Mouse (Mus musculus): Measurements from ENCODE around the gene Olfr898. TPM values are rescaled to one million over a fixed set of nuclear protein-coding genes. Genes with fewer than 3 reads are reported as not detected.

Olfr898 gene
- total RNA-seq (2021), result not detected

DNA sequence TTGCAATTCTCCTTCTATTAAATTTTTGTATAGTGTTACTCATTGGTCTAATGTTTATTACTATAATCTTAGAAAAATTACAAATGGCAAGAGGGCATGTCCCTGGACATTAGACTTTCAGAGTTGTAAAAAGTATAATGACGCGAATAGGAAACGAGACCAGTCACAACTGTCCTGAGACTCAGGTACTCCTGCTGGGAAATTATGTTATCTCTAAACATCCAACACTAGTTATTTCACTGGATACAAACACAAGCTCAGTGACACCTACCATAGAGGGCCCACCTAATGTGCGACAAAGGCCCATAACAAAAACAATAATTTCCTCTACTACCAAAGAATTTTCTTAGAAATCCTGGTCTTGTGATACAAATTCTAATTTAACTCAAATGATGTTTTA is at the start of gene Olfr898:
TSS of gene Olfr898 (plus strand) at position 301 of the 400 bp plus-strand sequence.
- no peak for DNase-seq (ENCODE audit: low spot score)
- intact Hi-C loops (cut with DNase I), result no loop called here

- intact Hi-C loops (cut with DNase I), result no loop called here
- no peak for DNase-seq (ENCODE audit: low spot score)
Measured at GRCm38 (mm10) chr9:38328760-38329159, 19.5 kb upstream of the Olfr898 start, which contains the start of gene Olfr25. Olfr25 (plus strand) TSS chr9:38329060.

DNA sequence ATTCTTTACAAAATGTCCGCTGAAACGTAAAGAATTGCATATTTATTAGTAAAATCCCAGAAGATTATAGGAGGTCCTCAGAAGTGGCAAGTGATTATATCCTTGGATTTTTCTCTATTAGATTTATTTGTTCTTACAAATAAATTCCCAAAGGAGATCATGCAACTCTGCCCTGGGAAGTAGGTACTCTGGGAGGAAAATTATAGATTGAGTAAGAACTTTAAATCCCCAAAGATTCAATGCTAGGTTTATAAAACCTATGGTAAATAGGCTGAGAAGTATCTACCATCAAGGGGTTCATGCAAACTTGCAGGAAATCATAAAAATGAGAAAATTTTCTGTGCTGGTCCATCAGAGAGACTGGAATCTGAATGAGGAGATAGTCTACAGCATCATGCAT is 18.4 kb downstream of the Olfr898 start, which contains the start of gene Olfr250:
TSS of gene Olfr250 (plus strand) at position 301 of the 400 bp plus-strand sequence.
- intact Hi-C loops (cut with DNase I), result no loop called here

DNA sequence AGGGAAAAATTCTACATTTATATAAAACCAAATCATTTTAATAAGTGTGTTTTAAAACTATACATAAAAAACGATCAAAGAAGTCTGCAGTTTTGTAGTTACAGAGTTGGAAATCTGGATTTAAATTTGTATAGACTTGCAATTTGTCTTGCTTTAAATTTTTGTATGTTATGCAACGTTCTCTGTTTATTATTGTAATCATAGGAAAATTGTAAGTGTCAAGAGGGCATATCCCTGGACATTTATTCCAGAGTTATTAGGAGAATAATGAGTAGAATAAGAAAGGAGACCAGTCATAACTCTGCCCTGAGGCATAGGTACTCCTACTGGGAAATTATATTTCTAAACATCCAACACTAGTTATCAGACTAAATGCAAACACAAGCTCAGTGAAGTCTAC is 28.6 kb downstream of the Olfr898 start, which contains the start of gene Olfr251:
TSS of gene Olfr251 (plus strand) at position 301 of the 400 bp plus-strand sequence.
- intact Hi-C loops (cut with DNase I), result no loop called here
- no peak for DNase-seq (ENCODE audit: low spot score)

More for the DNA sequence above, 18.4 kb downstream of the Olfr898 start, which contains the start of gene Olfr250:
- DNase-seq (ENCODE audit: low spot score), result no peak

DNA sequence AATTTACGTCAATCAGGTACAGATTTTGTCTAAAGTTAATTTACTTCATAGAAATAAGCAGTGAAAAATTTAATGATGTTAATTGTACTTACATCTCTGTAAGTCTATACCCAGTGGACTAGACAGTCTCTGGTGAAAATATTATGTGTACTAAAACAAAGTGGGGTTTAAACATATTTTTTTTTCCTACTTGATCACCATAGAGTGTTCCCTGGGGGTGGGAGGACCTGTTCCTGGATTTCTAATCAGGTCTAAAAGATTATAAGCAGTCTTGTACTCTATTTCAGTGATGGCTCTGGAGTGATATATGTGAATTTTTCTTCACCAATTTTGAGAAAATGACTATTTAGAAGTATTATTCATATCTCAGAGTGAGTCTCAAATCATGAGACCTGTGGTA is 53.2 kb downstream of the Olfr898 start, which contains the start of gene Olfr147:
TSS of gene Olfr147 (plus strand) at position 301 of the 400 bp plus-strand sequence.
- DNase-seq (ENCODE audit: low spot score), result no peak
- intact Hi-C loops (cut with DNase I), result no loop called here

Other genes starting within 250 kb of the Olfr898 start
- not detected for gene Olfr888, start 240.3 kb upstream of the Olfr898 start, total RNA-seq (2021)
- gene Olfr889, start 233.2 kb upstream of the Olfr898 start, total RNA-seq (2021), result not detected
- gene Olfr890, start 205.9 kb upstream of the Olfr898 start, total RNA-seq (2021), result not detected
- not detected for gene Olfr891, start 167.6 kb upstream of the Olfr898 start, total RNA-seq (2021)
- not detected for gene Olfr893, start 140.0 kb upstream of the Olfr898 start, total RNA-seq (2021)
- not detected for gene Olfr894, start 130.4 kb upstream of the Olfr898 start, total RNA-seq (2021)
- gene Olfr143, start 95.6 kb upstream of the Olfr898 start, total RNA-seq (2021), result not detected
- gene Olfr895, start 80.6 kb upstream of the Olfr898 start, total RNA-seq (2021), result not detected
- gene Olfr896-ps1, start 57.3 kb upstream of the Olfr898 start, total RNA-seq (2021), result not detected
- gene Olfr25, start 19.4 kb upstream of the Olfr898 start, total RNA-seq (2021), result not detected
- gene Olfr250, start 18.5 kb downstream of the Olfr898 start, total RNA-seq (2021), result not detected
- not detected for gene Olfr251, start 28.7 kb downstream of the Olfr898 start, total RNA-seq (2021)
- not detected for gene Olfr147, start 53.3 kb downstream of the Olfr898 start, total RNA-seq (2021)
- not detected for gene Olfr901, start 81.0 kb downstream of the Olfr898 start, total RNA-seq (2021)
- not detected for gene Olfr902, start 99.2 kb downstream of the Olfr898 start, total RNA-seq (2021)
- not detected for gene Olfr904, start 114.7 kb downstream of the Olfr898 start, total RNA-seq (2021)
- gene Olfr905, start 122.7 kb downstream of the Olfr898 start, total RNA-seq (2021), result not detected
- not detected for gene Olfr906, start 138.7 kb downstream of the Olfr898 start, total RNA-seq (2021)
- gene Olfr907, start 147.4 kb downstream of the Olfr898 start, total RNA-seq (2021), result not detected
- not detected for gene Olfr911-ps1, start 173.2 kb downstream of the Olfr898 start, total RNA-seq (2021)
- gene Olfr910, start 189.4 kb downstream of the Olfr898 start, total RNA-seq (2021), result not detected
- gene Olfr912, start 231.8 kb downstream of the Olfr898 start, total RNA-seq (2021), result not detected
- not detected for gene Olfr913, start 244.3 kb downstream of the Olfr898 start, total RNA-seq (2021)